Mouse (Mus musculus): ENCODE measurements at regions not wholly inside any gene's neighbourhood (a gene's known extent, or its start where the extent isn't known, plus 50 kb on each side); places are given as distances from the start of the nearest gene placed in this dataset.

DNA sequence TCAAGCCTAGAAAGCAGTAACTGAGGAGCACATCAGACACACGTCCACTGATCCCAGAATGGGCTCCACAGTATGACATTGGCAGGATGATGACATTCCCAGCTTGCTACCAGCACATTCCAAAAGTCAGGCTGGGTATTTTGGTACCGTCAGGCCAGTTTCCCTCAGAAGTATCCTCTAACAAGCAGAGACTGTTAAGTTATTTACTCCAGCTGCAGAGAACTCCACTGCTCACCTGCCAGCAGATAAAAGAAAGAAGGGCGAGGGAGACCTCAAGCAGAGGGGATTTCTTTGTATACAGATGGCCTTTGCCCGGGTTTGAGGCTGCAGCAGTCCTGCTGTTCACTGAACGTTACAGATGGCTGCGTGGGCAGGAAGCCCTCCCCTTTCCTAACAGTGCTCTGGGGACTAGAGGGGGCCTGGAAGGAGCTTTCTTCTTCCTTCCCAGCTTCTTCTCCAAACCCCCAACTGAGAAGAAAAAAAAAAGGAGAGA, 175.2 kb upstream of the Meox2 start:
- ATAC-seq (ENCODE audit: insufficient number of reproducible peaks, low FRiP score): 0 out of 2 replicates have a peak, but pooled peaks have one; percentile 33
- H3K27me3 ChIP-seq (replicated peaks): no peaks in the 10 kb centered on the region
- peak overlapping the region; percentile 58 for H3K4me2 ChIP-seq
- no peaks in the 10 kb centered on the region for H3K36me3 ChIP-seq
- 0 out of 2 replicates have a peak overlapping the region, but pooled peaks have one; percentile 8 for H3K4me3 ChIP-seq
- no peak overlapping the region for H3K9ac ChIP-seq
- H3K9me3 ChIP-seq (replicated peaks): no peaks in the 10 kb centered on the region
- WGBS: 6% methylated on average over 6 of the region's 6 CpGs
- peak overlapping the region; percentile 66; the same call in 1 of the 2 replicates for H3K27ac ChIP-seq (ENCODE audit: poor library complexity, severe bottlenecking)
- H3K4me1 ChIP-seq (replicated peaks): peaks cover 10% of the 10 kb centered on the region

DNA sequence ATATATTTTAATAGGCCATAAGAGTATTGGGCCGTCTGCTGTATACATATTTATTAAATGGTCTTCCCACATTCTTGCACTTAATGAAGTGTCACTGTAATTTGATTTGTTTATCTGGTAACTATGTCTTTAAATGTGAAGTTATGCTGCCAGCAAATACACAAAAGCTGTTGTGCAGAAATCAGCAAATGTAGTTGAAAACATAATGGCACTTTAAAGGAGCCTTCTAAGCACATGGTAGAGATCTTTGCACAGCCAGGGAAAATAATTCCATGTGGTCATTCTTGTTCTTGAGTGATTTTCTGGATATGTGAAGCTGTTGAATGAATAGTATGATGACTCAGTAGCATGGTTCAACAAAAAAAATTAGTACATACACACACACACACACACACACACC, 164.4 kb upstream of the Meox2 start:
- Histone ChIP-seq H3K27me3 (replicated peaks) (no peaks in the 10 kb centered on the region), H3K9me3 (replicated peaks) (no peaks in the 10 kb centered on the region), H3K4me2 (no peak overlapping the region), H3K9ac (no peak overlapping the region), H3K4me1 (replicated peaks) (no peaks in the 10 kb centered on the region), H3K27ac (ENCODE audit: poor library complexity, severe bottlenecking) (no peak overlapping the region), H3K4me3 (no peak overlapping the region), H3K36me3 (no peaks in the 10 kb centered on the region)
- 84% methylated on average over 1 of the region's 1 CpGs for WGBS
- no peak for ATAC-seq (ENCODE audit: insufficient number of reproducible peaks, low FRiP score)

DNA sequence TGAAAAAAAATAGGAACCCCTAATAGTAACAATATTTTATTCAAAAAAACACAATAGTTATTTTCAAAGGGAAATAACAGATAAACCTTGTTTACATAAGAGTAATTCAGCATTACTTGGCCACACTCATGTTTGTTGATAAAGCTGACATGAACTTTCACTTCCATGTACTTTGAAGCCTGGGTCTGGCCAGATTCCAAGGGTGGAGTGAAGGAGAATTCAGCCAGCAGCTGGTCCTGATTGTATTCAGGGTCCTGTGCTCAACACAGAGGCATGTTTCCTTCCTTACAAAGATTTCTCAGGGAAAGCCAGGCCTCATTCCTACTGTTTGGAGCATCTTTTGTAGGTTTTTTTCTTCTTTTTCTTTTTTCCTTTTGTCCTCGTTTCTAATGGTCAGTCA, 162.4 kb upstream of the Meox2 start:
- Histone ChIP-seq H3K27me3 (replicated peaks) (no peaks in the 10 kb centered on the region), H3K4me2 (no peak overlapping the region), H3K27ac (ENCODE audit: poor library complexity, severe bottlenecking) (no peak overlapping the region), H3K9me3 (replicated peaks) (no peaks in the 10 kb centered on the region), H3K9ac (no peak overlapping the region), H3K4me1 (replicated peaks) (no peaks in the 10 kb centered on the region), H3K36me3 (no peaks in the 10 kb centered on the region), H3K4me3 (no peak overlapping the region)
- WGBS: 30% methylated on average over 1 of the region's 1 CpGs
- ATAC-seq (ENCODE audit: insufficient number of reproducible peaks, low FRiP score): peak; percentile 73; the same call in 1 of the 2 replicates

DNA sequence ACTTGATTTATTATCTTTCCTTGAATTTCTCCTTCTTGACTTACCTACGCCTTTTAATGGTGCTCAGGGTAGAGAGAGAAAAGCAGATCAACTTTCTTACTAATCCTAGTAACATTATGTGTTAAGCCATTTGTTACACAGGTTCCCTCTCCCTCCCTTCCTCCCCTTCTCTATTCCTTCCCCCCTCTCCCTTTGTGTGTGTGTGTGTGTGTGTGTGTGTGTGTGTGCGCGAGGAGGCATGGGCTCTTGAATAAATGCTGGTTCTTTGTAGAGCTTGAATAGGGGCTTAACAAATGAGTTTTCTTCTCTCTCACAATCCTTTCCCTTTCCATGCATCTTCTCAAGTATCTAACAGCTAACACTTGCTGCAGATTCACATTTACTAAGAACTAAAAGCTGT, 160.4 kb upstream of the Meox2 start:
- Histone ChIP-seq H3K27me3 (replicated peaks) (no peaks in the 10 kb centered on the region), H3K4me1 (replicated peaks) (no peaks in the 10 kb centered on the region), H3K27ac (ENCODE audit: poor library complexity, severe bottlenecking) (no peak overlapping the region), H3K9me3 (replicated peaks) (no peaks in the 10 kb centered on the region), H3K9ac (no peak overlapping the region), H3K4me2 (no peak overlapping the region), H3K4me3 (no peak overlapping the region), H3K36me3 (no peaks in the 10 kb centered on the region)
- ATAC-seq (ENCODE audit: insufficient number of reproducible peaks, low FRiP score): no peak
- WGBS: 87% methylated on average over 3 of the region's 3 CpGs

DNA sequence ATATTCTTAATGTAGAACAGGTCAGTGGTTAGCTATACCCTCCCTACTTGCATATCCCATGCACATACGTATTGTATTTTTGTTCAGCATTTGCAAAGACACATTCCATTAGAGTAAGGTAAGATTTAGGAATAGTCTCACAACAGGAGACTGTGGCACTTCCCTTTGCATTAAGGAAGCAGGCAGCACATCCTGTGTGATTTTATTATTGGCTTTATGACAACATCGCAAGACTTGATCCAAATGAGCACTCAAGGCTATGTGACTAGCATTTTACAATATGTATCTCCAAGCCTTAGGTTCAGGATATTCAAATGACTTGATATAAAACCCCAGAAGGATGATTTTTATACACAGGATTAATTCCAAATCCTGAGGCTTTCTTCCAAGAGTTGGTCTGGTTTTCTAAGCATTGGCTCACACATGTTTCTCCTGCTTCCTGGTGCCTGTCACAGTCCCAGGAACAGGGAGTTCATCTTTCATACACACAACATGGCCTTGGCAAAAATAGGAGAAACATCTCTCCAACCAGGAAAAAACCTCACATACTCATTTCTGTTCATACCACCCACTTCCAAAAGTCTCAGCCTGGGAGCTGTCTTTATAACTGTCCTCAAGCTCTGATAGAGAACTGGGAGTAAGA, 159.1 kb upstream of the Meox2 start:
- Histone ChIP-seq H3K36me3 (no peaks in the 10 kb centered on the region), H3K4me1 (replicated peaks) (no peaks in the 10 kb centered on the region), H3K27ac (ENCODE audit: poor library complexity, severe bottlenecking) (no peak overlapping the region), H3K9ac (no peak overlapping the region), H3K27me3 (replicated peaks) (no peaks in the 10 kb centered on the region), H3K4me3 (no peak overlapping the region), H3K4me2 (no peak overlapping the region), H3K9me3 (replicated peaks) (no peaks in the 10 kb centered on the region)
- ATAC-seq (ENCODE audit: insufficient number of reproducible peaks, low FRiP score): no peak
- 74% methylated on average over 2 of the region's 2 CpGs for WGBS

DNA sequence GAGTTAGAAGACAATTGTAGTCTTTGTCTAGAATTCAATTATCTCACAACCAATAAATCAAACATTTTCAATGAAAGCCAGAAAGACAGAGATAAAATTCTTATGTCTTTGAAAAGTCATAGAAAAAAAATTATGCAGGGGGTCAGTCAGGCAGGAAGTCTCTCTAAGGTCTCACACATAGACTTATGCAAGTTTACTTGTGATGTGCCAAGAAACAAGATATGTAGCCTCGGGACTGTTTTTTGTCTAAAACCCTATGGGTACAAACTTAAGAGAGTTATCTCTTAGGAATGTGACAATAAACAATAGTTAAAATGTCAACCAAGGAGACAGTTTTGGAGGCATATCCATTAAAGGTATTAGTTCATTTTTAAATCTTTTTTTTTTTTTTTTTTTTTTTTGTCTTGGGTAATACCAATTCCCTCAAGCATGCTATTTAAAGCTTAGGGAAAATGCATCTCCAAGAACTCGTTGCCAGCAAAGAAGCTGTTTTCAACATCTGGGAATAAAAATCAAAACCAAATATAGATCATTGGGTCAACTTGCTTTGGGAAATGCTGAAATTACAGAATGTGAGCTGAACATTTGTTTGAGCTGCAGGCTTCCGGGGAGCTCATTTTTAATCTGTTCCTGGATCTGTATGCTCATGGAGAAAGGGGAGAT, 133.8 kb upstream of the Meox2 start:
- no peak for ATAC-seq (ENCODE audit: insufficient number of reproducible peaks, low FRiP score)
- H3K4me2 ChIP-seq: no peak overlapping the region
- H3K27me3 ChIP-seq (replicated peaks): no peaks in the 10 kb centered on the region
- H3K36me3 ChIP-seq: no peaks in the 10 kb centered on the region
- no peak overlapping the region for H3K27ac ChIP-seq (ENCODE audit: poor library complexity, severe bottlenecking)
- no peak overlapping the region for H3K9ac ChIP-seq
- no peak overlapping the region for H3K4me3 ChIP-seq
- WGBS: 66% methylated on average over 3 of the region's 3 CpGs
- no peaks in the 10 kb centered on the region for H3K4me1 ChIP-seq (replicated peaks)
- no peaks in the 10 kb centered on the region for H3K9me3 ChIP-seq (replicated peaks)

DNA sequence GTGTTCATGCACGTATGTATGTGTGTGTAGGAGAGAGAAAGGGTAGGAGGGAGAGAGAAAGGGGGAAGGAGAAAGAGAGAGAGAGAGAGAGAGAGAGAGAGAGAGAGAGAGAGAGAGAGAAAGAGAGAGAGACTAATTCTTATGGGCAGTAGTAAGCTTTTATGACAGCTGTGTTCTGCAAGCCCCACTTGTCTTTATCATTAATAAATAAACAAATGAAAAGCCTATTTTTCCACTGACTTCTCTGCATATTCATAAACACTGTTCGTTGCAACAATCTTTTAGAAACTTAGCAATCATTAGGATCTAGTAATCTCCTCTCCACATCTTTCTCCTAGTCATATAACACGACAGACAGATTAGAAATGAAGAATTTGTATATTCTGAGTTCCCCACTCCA, 131.2 kb upstream of the Meox2 start:
- no peak overlapping the region for H3K4me2 ChIP-seq
- WGBS: 53% methylated on average over 3 of the region's 3 CpGs

DNA sequence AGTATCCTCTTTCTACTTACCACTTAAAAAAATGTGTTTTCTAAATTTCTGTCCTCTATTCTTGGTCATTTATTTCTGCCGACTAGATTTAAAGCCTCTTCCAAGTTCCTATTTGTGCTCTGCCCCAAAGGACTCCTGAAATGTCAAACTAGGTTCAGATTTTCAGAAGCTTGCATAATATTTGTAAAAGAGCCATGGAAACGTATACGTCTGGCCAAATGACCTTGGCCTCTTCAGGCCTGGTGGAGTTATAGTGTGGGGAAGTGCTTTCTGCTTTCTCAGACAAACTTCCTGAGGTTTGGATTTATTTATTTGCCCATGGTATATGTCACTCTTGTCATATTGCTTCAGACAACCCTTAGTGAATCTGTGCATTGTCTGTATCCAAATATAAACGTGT, 117.2 kb upstream of the Meox2 start:
- Histone ChIP-seq H3K4me1 (replicated peaks) (no peaks in the 10 kb centered on the region), H3K9ac (no peak overlapping the region), H3K27ac (ENCODE audit: poor library complexity, severe bottlenecking) (no peak overlapping the region), H3K4me3 (no peak overlapping the region), H3K27me3 (replicated peaks) (no peaks in the 10 kb centered on the region), H3K36me3 (no peaks in the 10 kb centered on the region), H3K9me3 (replicated peaks) (no peaks in the 10 kb centered on the region), H3K4me2 (no peak overlapping the region)
- no peak for ATAC-seq (ENCODE audit: insufficient number of reproducible peaks, low FRiP score)
- 77% methylated on average over 4 of the region's 4 CpGs for WGBS

More for the DNA sequence above, 131.2 kb upstream of the Meox2 start:
- Histone ChIP-seq H3K27me3 (replicated peaks) (no peaks in the 10 kb centered on the region), H3K4me3 (no peak overlapping the region), H3K36me3 (no peaks in the 10 kb centered on the region), H3K9ac (no peak overlapping the region), H3K4me1 (replicated peaks) (no peaks in the 10 kb centered on the region), H3K9me3 (replicated peaks) (no peaks in the 10 kb centered on the region), H3K27ac (ENCODE audit: poor library complexity, severe bottlenecking) (no peak overlapping the region)
- no peak for ATAC-seq (ENCODE audit: insufficient number of reproducible peaks, low FRiP score)

DNA sequence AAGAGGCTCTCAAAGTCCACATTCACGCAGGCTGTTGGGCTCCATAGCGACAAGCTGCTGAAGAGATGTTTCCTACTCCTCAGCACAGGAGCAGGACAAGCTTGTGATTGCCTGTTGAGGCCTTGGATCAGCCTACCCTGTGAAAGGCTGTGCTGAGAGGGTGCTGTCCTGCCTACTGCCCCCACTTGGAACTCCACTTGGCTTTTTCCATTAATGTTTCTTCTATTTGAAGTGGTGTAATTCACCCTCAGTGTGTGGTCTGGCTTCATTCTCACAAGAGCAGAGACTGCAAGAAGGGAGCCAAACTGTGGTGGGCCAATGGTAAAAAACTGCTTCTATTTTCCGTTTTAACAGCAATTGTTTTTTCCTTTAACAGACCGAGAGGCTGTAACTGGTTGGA, 116.4 kb upstream of the Meox2 start:
- H3K4me2 ChIP-seq: no peak overlapping the region
- no peak overlapping the region for H3K9ac ChIP-seq
- H3K4me3 ChIP-seq: no peak overlapping the region
- 73% methylated on average over 4 of the region's 4 CpGs for WGBS
- no peaks in the 10 kb centered on the region for H3K4me1 ChIP-seq (replicated peaks)
- H3K9me3 ChIP-seq (replicated peaks): no peaks in the 10 kb centered on the region
- no peak overlapping the region for H3K27ac ChIP-seq (ENCODE audit: poor library complexity, severe bottlenecking)
- no peaks in the 10 kb centered on the region for H3K36me3 ChIP-seq
- no peak for ATAC-seq (ENCODE audit: insufficient number of reproducible peaks, low FRiP score)
- no peaks in the 10 kb centered on the region for H3K27me3 ChIP-seq (replicated peaks)

DNA sequence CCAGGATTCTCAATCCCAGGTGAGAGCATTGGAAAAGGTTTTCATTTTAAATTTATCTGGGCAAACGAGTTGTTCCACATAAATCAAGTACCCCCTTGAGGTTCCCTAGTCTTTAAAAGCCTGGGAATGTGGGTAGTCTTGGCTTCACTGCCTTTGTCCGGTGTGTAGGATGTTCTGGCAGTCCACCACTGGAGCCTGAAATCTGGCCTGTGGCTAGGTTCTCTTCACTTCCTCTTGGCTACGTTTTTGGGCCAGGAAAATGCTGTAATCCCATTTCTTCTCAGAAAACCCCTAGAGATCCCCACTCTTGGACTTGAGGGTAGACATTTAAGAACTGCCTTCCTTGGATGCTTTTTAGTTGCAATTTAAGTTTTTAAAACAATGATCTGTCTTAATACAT, 106.9 kb upstream of the Meox2 start:
- Histone ChIP-seq H3K4me2 (no peak overlapping the region), H3K4me1 (replicated peaks) (no peaks in the 10 kb centered on the region), H3K4me3 (no peak overlapping the region), H3K9me3 (replicated peaks) (no peaks in the 10 kb centered on the region), H3K9ac (no peak overlapping the region), H3K36me3 (no peaks in the 10 kb centered on the region), H3K27ac (ENCODE audit: poor library complexity, severe bottlenecking) (no peak overlapping the region), H3K27me3 (replicated peaks) (no peaks in the 10 kb centered on the region)
- 68% methylated on average over 3 of the region's 3 CpGs for WGBS
- ATAC-seq (ENCODE audit: insufficient number of reproducible peaks, low FRiP score): no peak

DNA sequence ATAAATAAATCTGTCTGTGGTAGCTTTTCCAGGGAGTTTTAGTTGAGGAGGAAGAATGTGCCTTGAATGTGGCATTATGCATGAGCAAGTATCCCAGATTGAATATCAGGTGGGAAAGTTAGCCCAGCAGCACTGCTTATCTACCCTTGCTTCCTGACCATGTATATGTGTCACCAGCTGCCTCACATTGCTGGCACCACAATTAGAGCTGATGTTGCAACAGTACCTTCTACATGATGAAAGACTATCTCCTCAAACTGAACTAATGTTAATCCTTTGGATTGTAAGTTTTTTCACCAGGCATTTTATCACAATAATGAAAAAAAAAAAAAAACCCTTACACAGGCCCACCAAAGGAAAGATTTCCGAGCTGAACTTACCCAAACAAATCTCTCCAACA, 103.1 kb upstream of the Meox2 start:
- 63% methylated on average over 1 of the region's 1 CpGs for WGBS
- Histone ChIP-seq H3K4me3 (no peak overlapping the region), H3K27me3 (replicated peaks) (no peaks in the 10 kb centered on the region), H3K27ac (ENCODE audit: poor library complexity, severe bottlenecking) (no peak overlapping the region), H3K36me3 (no peaks in the 10 kb centered on the region), H3K4me1 (replicated peaks) (no peaks in the 10 kb centered on the region), H3K4me2 (no peak overlapping the region), H3K9me3 (replicated peaks) (no peaks in the 10 kb centered on the region), H3K9ac (no peak overlapping the region)
- no peak for ATAC-seq (ENCODE audit: insufficient number of reproducible peaks, low FRiP score)

DNA sequence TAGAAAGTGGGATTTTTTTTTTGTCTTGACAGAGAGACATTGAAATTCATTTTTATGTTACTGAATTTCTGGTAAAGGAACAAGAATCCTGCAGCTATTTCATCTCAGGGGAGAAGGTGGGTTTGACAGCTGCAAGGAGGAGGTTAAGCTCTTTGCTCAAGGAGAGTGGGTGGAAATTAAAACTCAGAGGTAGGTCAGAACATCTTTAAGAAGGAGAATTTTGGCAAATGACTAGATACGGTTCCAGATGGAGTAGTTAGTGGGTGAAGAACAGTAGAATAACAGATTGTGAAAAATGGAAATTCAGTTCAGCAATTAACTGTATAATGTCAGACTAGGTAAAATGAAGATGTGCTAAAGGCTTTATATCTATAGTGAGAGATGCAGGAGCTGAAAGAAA, 98.0 kb upstream of the Meox2 start:
- H3K4me2 ChIP-seq: no peak overlapping the region
- no peak overlapping the region for H3K4me3 ChIP-seq
- no peaks in the 10 kb centered on the region for H3K4me1 ChIP-seq (replicated peaks)
- no peak overlapping the region for H3K27ac ChIP-seq (ENCODE audit: poor library complexity, severe bottlenecking)
- no peaks in the 10 kb centered on the region for H3K36me3 ChIP-seq
- H3K27me3 ChIP-seq (replicated peaks): no peaks in the 10 kb centered on the region
- no peak overlapping the region for H3K9ac ChIP-seq
- ATAC-seq (ENCODE audit: insufficient number of reproducible peaks, low FRiP score): no peak
- H3K9me3 ChIP-seq (replicated peaks): no peaks in the 10 kb centered on the region
- WGBS: 82% methylated on average over 1 of the region's 1 CpGs

All from heart, embryonic 12.5 days (tissue).